Mouse (Mus musculus) testis, adult 2 months (tissue): ENCODE measurements around the gene Gm21958. TPM values are rescaled to one million over a fixed set of nuclear protein-coding genes. Genes with fewer than 3 reads are reported as not detected.
A peak's percentile ranks its signal among the peaks of the same experiment; 100 is the strongest.

Source experiments
- H3K27ac ChIP-seq: fragments of 200-500 bp; 2 replicates; pipeline ENCODE4 v1.5.1; 2012; ENCODE audit warnings: low read depth, low read length; ENCODE audit not compliant: control insufficient read depth, insufficient read depth
- H3K27me3 ChIP-seq: fragments of 200-500 bp; 2 replicates; pipeline ENCODE4 v1.6.1; 2012; ENCODE audit warnings: mild to moderate bottlenecking, low read length, moderate library complexity; ENCODE audit not compliant: control insufficient read depth, insufficient read depth
- H3K36me3 ChIP-seq: fragments of 200-500 bp; 2 replicates; pipeline ENCODE4 v1.6.1; 2012; ENCODE audit warnings: mild to moderate bottlenecking, low read length; ENCODE audit not compliant: control insufficient read depth, insufficient read depth
- H3K4me1 ChIP-seq: fragments of 200-500 bp; 2 replicates; pipeline ENCODE4 v1.6.1; 2012; ENCODE audit warnings: low read length; ENCODE audit not compliant: control insufficient read depth, insufficient read depth
- H3K4me3 ChIP-seq: fragments of 200-500 bp; 2 replicates; pipeline ENCODE4 v1.5.1; 2012; ENCODE audit warnings: low read depth, mild to moderate bottlenecking, low read length, moderate library complexity, mixed read lengths; ENCODE audit not compliant: control insufficient read depth
- CTCF ChIP-seq: fragments of 200-500 bp; IDR thresholded peaks from 2 replicates; pipeline ENCODE4 v1.5.1; 2012; ENCODE audit warnings: low read depth, mild to moderate bottlenecking, inconsistent platforms, low read length, moderate library complexity; ENCODE audit not compliant: control insufficient read depth, insufficient read depth, insufficient replicate concordance
- POLR2A ChIP-seq: fragments of 200-500 bp; IDR thresholded peaks from 2 replicates; pipeline ENCODE4 v1.6.1; 2012; ENCODE audit warnings: low read depth, mild to moderate bottlenecking, inconsistent platforms, low read length, moderate library complexity; ENCODE audit not compliant: control insufficient read depth
- polyA plus RNA-seq: library from polyadenylated mRNA; depleted of rRNA; stranded (reverse); fragments of >200 nt; gene quantifications from 2 replicates; pipeline ENCODE4 v1.2.3, GENCODE M21; 2012

Gene Gm21958
- polyA plus RNA-seq, 1 experiment, result not detected

- Histone ChIP-seq H3K4me3 (no peak overlapping the region), H3K36me3 (0 out of 2 replicates have a peak, but pooled peaks cover 2% of the 10 kb centered on the region), H3K4me1 (peaks cover 7% of the 10 kb centered on the region), H3K27ac (no peak overlapping the region), H3K27me3 (no peaks in the 10 kb centered on the region)
- no peak for TF ChIP-seq CTCF
- TF ChIP-seq POLR2A, result no peak
These were observed 39.3 kb upstream of the Gm21958 start for GRCm38 (mm10) chr3:54753411-54753810.

- Histone ChIP-seq H3K36me3 (peaks cover 4% of the 10 kb centered on the region; the same call in 1 of the 2 replicates), H3K4me3 (no peak overlapping the region), H3K27ac (no peak overlapping the region), H3K27me3 (no peaks in the 10 kb centered on the region), H3K4me1 (no peaks in the 10 kb centered on the region)
- TF ChIP-seq POLR2A, result no peak
- TF ChIP-seq CTCF, result peak; percentile 33; the same call in 1 of the 2 replicates
These were observed 31.6 kb upstream of the Gm21958 start for GRCm38 (mm10) chr3:54745799-54746198.

- no peak for TF ChIP-seq CTCF
- H3K27me3 ChIP-seq, result no peaks in the 10 kb centered on the region
- no peak overlapping the region for H3K4me3 ChIP-seq
- 0 out of 2 replicates have a peak, but pooled peaks cover 1% of the 10 kb centered on the region for H3K36me3 ChIP-seq
- H3K27ac ChIP-seq, result no peak overlapping the region
- H3K4me1 ChIP-seq, result no peaks in the 10 kb centered on the region
These were observed 27.8 kb upstream of the Gm21958 start for GRCm38 (mm10) chr3:54741965-54742364.

- TF ChIP-seq POLR2A, result no peak
- TF ChIP-seq CTCF, result no peak
- Histone ChIP-seq H3K36me3 (0 out of 2 replicates have a peak, but pooled peaks cover 1% of the 10 kb centered on the region), H3K4me3 (no peak overlapping the region), H3K4me1 (peaks cover 3% of the 10 kb centered on the region), H3K27me3 (no peaks in the 10 kb centered on the region), H3K27ac (no peak overlapping the region)
These were observed 23.2 kb upstream of the Gm21958 start for GRCm38 (mm10) chr3:54737317-54737716.

GRCm38 (mm10) chr3:54736101-54736927 is 22.2 kb upstream of the Gm21958 start:
- H3K4me1 ChIP-seq, result peaks cover 3% of the 10 kb centered on the region
- no peaks in the 10 kb centered on the region for H3K36me3 ChIP-seq
- H3K4me3 ChIP-seq, result peak overlapping the region; percentile 19
- H3K27ac ChIP-seq, result no peak overlapping the region
- H3K27me3 ChIP-seq, result no peaks in the 10 kb centered on the region
- no peak for TF ChIP-seq POLR2A
- no peak for TF ChIP-seq CTCF

- H3K4me1 ChIP-seq, result peaks cover 3% of the 10 kb centered on the region
- H3K4me3 ChIP-seq, result peak within 1 kb of the TSS; percentile 90
- no peaks in the 10 kb centered on the region for H3K36me3 ChIP-seq
- H3K27me3 ChIP-seq, result no peaks in the 10 kb centered on the region
- peak; percentile 56; the same call in 1 of the 2 replicates for TF ChIP-seq POLR2A
- TF ChIP-seq CTCF, result peak; percentile 99
- peak within 1 kb of the TSS; percentile 83 for H3K27ac ChIP-seq
These were observed 21.3 kb upstream of the Gm21958 start, which contains the start of the genes Exosc8 and Alg5 for GRCm38 (mm10) chr3:54735247-54736046. TSS of gene Exosc8 (minus strand) at chr3:54735393. TSS of gene Alg5 (plus strand) at chr3:54735539.
